Mouse (Mus musculus) 3134 (cell line): ENCODE measurements around the gene Csmd2.

Experiments used
- DNase-seq: peaks from one replicate; pipeline ENCODE4 v3.0.0-alpha.2; 2011; ENCODE audit warnings: low spot score; ENCODE audit not compliant: insufficient read length; ENCODE audit errors: extremely low read depth

Gene Csmd2

GRCm38 (mm10) chr4:128325511-128325910, 337.9 kb downstream of the Csmd2 start:
- DNase-seq: no peak

- DNase-seq: no peak
Measured at GRCm38 (mm10) chr4:128326755-128327154, 339.1 kb downstream of the Csmd2 start.

DNA sequence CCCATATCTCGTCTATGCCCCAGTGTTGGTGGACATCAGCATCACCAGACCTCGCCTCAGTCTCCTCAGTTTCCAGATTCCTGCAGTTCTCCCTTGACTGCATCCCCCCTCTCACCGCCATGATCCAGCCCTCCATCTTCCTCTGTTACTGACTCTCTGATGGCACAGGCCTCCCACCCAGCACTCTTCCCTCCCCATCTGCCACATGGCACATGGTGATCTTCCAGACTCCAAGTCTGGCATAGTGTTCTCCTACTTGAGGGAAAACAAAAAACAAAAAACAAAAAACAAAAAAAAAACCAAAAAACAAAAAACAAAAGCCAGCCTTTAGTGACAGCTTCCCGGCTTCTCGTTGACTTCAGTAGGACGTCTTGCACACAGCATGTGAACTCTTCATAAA, 339.8 kb downstream of the Csmd2 start:
- DNase-seq: no peak

GRCm38 (mm10) chr4:128330519-128330918, 342.9 kb downstream of the Csmd2 start:
- no peak for DNase-seq

- no peak for DNase-seq
Measured at GRCm38 (mm10) chr4:128340457-128340856, 352.8 kb downstream of the Csmd2 start.

DNA sequence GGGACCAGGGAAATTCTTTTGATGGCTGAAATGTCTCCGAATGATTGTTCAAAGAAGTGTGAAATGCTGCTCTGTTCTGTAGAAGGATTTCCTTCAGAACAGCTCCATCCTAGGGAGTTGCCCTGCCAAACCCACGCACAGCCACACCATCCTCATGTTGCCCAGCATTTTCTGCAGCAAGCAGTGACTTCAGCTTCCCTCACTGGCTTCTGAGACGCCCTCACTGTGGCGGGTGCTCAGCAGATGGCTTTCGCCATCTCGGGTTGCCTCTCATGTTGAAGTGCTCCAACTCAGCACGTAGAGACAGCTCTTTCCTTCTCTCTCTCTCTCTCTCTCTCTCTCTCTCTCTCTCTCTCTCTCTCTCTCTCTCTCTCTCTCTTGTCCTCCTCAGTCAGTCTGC, 353.7 kb downstream of the Csmd2 start:
- no peak for DNase-seq

- DNase-seq: no peak
Measured at GRCm38 (mm10) chr4:128342208-128342607, 354.6 kb downstream of the Csmd2 start.

GRCm38 (mm10) chr4:128358751-128359150, 371.1 kb downstream of the Csmd2 start:
- DNase-seq: no peak

GRCm38 (mm10) chr4:128365851-128366250, 378.2 kb downstream of the Csmd2 start:
- no peak for DNase-seq

GRCm38 (mm10) chr4:128368088-128368487, 380.4 kb downstream of the Csmd2 start:
- DNase-seq: no peak

DNA sequence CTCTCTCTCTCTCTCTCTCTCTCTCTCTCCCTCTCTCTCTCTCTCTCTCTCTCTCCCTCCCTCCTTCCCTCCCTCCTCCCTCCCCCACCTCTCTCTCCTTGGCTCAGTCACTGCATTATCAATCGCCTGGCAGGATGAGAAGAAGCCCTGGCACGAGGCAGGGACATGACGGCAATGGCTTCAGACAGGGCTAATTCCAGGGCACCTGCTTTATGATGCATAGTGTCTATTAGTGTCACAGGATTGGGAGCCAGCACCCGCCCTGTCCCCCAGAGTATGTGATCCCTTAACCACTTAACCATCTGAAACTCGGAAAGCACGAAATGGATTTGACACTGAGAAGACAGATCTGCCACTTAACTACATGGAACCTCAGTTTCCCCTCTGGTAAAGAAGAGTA, 384.1 kb downstream of the Csmd2 start:
- DNase-seq: no peak

- no peak for DNase-seq
Measured at GRCm38 (mm10) chr4:128373196-128373595, 385.5 kb downstream of the Csmd2 start.

GRCm38 (mm10) chr4:128374051-128374450, 386.4 kb downstream of the Csmd2 start:
- DNase-seq: no peak

DNA sequence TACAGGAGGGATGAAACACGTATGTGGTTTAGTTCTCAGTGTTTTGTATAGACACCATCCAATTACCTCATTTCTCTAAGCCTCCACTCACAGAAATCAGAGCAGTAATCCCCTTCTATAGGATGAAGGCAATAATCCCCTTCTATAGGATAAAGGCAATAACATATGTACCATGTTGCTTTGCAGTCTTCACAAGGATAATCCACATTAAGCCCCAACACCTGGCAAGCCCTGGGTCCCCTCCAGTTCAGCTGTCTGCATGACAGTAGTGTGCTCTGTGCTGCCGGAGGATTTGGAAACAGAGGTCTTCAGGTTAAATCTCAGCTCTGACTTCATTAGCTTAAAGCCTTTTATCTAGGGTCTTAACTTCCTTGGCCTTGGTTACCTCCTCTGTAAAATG, 391.3 kb downstream of the Csmd2 start:
- no peak for DNase-seq

GRCm38 (mm10) chr4:128381331-128381730, 393.7 kb downstream of the Csmd2 start:
- DNase-seq: no peak

- no peak for DNase-seq
Measured at GRCm38 (mm10) chr4:128383800-128384199, 396.1 kb downstream of the Csmd2 start.

DNA sequence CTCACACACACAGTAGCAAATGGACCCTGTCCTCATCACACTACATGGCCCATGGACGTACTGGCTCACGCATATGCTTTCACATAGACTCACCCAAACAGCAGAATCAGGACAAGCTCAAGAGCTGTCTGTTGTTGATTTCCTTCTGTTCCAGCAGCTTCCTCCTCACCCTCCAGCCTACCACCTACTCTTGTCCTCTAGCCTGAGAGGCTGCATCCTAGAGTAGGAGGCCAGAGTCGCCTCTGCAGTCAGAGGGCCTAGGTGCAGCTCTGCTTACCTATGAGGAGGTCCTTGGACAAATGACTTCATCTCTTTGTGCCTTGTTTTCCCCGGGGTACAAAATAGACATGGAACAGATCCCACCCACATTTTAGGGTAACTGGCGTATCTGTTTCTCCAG, 403.8 kb downstream of the Csmd2 start:
- DNase-seq: no peak

DNA sequence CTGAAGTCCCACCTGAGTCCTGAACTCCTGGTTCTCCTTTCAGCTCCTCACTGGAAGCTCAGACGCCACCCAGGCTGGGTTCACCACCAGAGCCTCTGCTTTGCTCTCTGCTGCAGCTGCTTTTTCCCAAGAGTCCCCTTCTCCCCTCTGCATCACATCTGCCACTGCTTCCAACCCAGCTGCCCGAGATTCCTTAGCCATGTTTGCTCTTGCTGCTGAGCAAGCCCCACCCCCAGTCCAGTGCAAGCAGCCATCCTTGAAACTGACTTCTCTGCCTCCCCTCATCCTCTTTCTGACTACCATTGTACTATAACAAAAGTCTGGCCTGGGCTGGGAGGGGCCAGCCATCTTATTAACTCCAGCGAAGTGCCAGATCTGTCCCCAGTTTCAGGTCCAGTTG, 404.6 kb downstream of the Csmd2 start:
- DNase-seq: no peak

DNA sequence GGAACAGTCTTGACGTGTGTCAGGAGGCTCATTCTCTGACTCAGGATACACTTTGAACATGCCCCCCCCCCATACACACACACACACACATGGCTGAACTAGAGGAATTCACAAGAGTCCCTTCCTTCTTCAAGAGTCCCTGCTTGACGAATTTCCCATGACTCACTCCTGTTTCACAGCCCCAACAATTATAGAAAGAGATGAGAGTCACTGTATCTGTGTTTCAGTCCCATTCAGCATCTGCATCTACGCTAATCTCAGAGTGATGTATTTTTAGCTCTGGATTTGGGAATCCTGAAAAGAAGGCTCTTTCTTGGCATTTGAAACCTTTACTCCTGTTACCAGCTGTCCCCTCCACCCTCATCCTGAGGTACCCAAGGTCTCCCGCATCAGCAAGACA, 406.2 kb downstream of the Csmd2 start:
- no peak for DNase-seq

- DNase-seq: no peak
Measured at GRCm38 (mm10) chr4:128396616-128397015, 409.0 kb downstream of the Csmd2 start.

DNA sequence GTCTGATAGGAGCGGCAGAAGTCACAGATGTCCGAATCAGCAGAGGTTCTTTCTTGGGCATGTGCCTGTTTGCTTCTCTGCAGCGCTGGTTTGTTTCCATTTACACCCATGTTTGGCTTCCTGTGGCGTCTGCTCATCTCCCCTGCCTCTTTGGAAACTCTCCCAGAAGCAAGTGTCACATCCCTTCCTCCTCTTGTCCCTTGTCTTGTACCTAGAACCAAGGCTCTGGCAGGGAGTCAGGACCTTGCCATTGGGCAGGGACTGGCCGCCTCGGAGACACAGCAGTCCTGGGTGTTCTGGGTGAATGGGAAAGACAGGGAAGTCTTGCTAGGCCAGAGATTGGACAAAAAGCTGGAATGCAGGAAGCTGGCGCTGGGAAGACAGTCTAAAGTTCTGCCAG, 410.1 kb downstream of the Csmd2 start:
- no peak for DNase-seq

DNA sequence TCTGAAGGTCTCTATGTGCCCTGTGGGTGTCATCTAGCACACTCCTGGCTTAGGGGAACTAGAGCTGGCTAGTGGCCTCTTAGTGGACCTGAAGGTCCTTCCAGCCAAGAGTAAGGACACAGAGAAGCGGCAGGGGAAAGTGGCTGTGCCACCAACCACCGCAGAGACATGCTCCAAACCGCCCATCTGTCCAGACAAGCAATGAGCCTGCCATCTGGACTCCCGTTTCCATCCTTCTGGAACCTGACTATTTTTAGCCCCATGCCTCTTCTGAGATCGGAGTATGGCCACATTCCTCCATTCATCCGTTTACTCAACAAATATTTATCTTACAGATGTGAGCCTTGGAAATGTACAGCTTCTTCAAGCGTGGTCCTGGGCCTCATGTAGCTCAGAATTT, 411.3 kb downstream of the Csmd2 start:
- no peak for DNase-seq

DNA sequence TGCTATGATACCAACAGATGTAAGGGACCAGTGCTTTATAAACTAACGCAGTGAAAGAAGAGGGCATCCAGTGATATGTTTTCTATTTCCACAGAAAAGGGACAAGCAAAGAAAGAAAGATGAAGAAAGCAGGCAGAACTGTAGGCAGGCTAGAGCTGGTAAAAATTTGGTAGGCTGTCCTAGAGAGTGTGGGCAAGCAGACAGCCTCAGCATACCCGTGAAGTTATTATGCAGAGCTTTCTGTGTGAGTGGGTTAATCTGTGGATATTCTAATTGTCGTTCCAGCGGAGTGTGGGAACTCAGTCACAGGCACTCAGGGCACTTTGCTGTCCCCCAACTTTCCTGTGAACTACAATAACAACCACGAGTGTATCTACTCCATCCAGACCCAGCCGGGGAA, 412.4 kb downstream of the Csmd2 start:
- DNase-seq: no peak

- DNase-seq: no peak
Measured at GRCm38 (mm10) chr4:128401591-128401990, 413.9 kb downstream of the Csmd2 start.
